Comparison of ENCODE assay signal across 13 mouse cellular contexts in the genomic region with DNA sequence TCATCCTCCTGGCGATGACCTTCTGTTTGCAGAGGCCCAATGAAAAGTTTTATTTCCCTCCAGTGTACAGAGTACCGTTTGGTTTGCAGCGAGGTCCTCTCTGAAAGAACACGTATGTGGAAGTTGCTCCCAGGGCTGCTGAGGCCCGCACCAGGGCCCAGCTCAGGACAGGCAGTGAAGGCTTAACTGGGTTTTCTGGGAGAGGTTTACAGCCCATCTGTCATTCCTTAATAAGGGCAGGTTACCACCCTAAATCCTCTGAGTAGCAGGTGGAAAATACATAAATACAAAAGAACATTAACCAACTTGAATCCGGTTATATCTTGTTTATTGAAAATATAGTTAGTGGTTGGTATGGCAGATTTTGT. TPM values are rescaled to one million over a fixed set of nuclear protein-coding genes. Genes with fewer than 3 reads are reported as not detected.
DNase-seq lines count a peak whose midpoint lies in the region; ATAC-seq and TF ChIP-seq lines count a peak whose summit lies in the region.
"Had no signal": no experiment of that assay in that cellular context is flagged by ENCODE, and none has a peak within 500 bp of the region (broad histone marks: within the 10 kb centered on the region; RNA-seq: fewer than 3 reads in every experiment).

No protein-coding gene starts in this region.

- H3K9ac ChIP-seq in heart, embryonic 11.5 days (ENCODE audit: low read depth, low read length) = no peak overlapping the region
- H3K9ac ChIP-seq in liver, adult 2 months (ENCODE audit: low read depth, low read length) = peak overlapping the region; percentile 50
- no peak overlapping the region for H3K9ac ChIP-seq in limb, embryonic 14.5 days (ENCODE audit: low read depth, low read length, severe bottlenecking)
- H3K9ac ChIP-seq in stomach, embryonic 15.5 days = no peak overlapping the region
- H3K9ac ChIP-seq: midbrain, embryonic 15.5 days had no signal

- intact Hi-C loops in heart, postnatal 25 days (cut with DNase I) = no loop called here

- H3K4me2 ChIP-seq in heart, embryonic 11.5 days = no peak overlapping the region
- no peak overlapping the region for H3K4me2 ChIP-seq in limb, embryonic 14.5 days (replicated peaks; ENCODE audit: low read depth, low read length, severe bottlenecking)
- no peak overlapping the region for H3K4me2 ChIP-seq in stomach, embryonic 15.5 days
- H3K4me2 ChIP-seq: midbrain, embryonic 15.5 days had no signal

- peaks cover 39% of the 10 kb centered on the region for H3K79me2 ChIP-seq in liver, adult 2 months (ENCODE audit: control insufficient read depth, insufficient read depth, low read length)

- ATAC-seq in heart, embryonic 11.5 days (replicated peaks; ENCODE audit: insufficient number of reproducible peaks, low FRiP score, low TSS enrichment) = no peak
- peak; percentile 47; the same call in 1 of the 2 replicates for ATAC-seq in limb, embryonic 14.5 days (ENCODE audit: low FRiP score, low read depth)
- ATAC-seq in stomach, embryonic 15.5 days (ENCODE audit: insufficient read depth, low FRiP score, low read depth) = no peak
- ATAC-seq in megakaryocyte, adult 5-6 weeks (ENCODE audit: poor library complexity, severe bottlenecking) = no peak
- ATAC-seq: midbrain, embryonic 15.5 days had no signal

- peak overlapping the region; percentile 66 for H3K27ac ChIP-seq in heart, embryonic 11.5 days (ENCODE audit: low read depth, low read length)
- peak overlapping the region; percentile 71 for H3K27ac ChIP-seq in liver, adult 2 months (replicated peaks; ENCODE audit: insufficient read depth, low read depth, low read length)
- H3K27ac ChIP-seq in limb, embryonic 14.5 days (replicated peaks; ENCODE audit: low read depth, low read length) = no peak overlapping the region
- peak overlapping the region; percentile 32; the same call in 1 of the 2 replicates for H3K27ac ChIP-seq in stomach, embryonic 15.5 days
- H3K27ac ChIP-seq: midbrain, embryonic 15.5 days had no signal

- H3K36me3 ChIP-seq in heart, embryonic 11.5 days (ENCODE audit: control insufficient read depth, insufficient read depth, low read length) = no peaks in the 10 kb centered on the region
- peaks cover 34% of the 10 kb centered on the region for H3K36me3 ChIP-seq in liver, adult 2 months (ENCODE audit: control insufficient read depth, insufficient read depth, low read length)
- no peaks in the 10 kb centered on the region for H3K36me3 ChIP-seq in limb, embryonic 14.5 days (ENCODE audit: control insufficient read depth, insufficient read depth, low read length)
- H3K36me3 ChIP-seq in stomach, embryonic 15.5 days = no peaks in the 10 kb centered on the region
- H3K36me3 ChIP-seq: midbrain, embryonic 15.5 days had no signal

- TF ChIP-seq POLR2A in liver, adult 2 months (IDR thresholded peaks at IDR 0.05; ENCODE audit: extremely low read depth, insufficient read depth, low read length) = no peak
- TF ChIP-seq POLR2A in limb, embryonic 14.5 days (IDR thresholded peaks at IDR 0.05; ENCODE audit: borderline replicate concordance, extremely low read depth, insufficient read depth, insufficient read length) = no peak

- WGBS in heart, embryonic 11.5 days (ENCODE audit: insufficient replicate concordance) = 63% methylated on average over 6 of the region's 6 CpGs
- 40% methylated on average over 6 of the region's 6 CpGs for WGBS in liver, adult 2 months
- 19% methylated on average over 6 of the region's 6 CpGs for WGBS in limb, embryonic 14.5 days
- WGBS in stomach, embryonic 15.5 days = 28% methylated on average over 6 of the region's 6 CpGs

- no peak overlapping the region for H3K4me3 ChIP-seq in heart, embryonic 11.5 days (ENCODE audit: low read depth, low read length)
- no peak overlapping the region for H3K4me3 ChIP-seq in liver, adult 2 months (ENCODE audit: insufficient read depth, low read depth, low read length)
- no peak overlapping the region for H3K4me3 ChIP-seq in limb, embryonic 14.5 days (replicated peaks; ENCODE audit: low read length)
- no peak overlapping the region for H3K4me3 ChIP-seq in stomach, embryonic 15.5 days (replicated peaks)
- H3K4me3 ChIP-seq: erythroblast, embryonic 14.5 days; midbrain, embryonic 15.5 days had no signal

- DNase-seq in heart, postnatal 25 days (ENCODE audit: low spot score) = no peak
- peak; percentile 19 for DNase-seq in liver, adult 2 months (ENCODE audit: extremely low read depth, low read depth, low spot score)
- no peak for DNase-seq in liver
- no peak for DNase-seq in limb, embryonic 14.5 days (ENCODE audit: low spot score)
- DNase-seq in gastrocnemius, postnatal 10 days = no peak
- DNase-seq: kidney, postnatal 10 days; lung, postnatal 14 days; right cerebral cortex, postnatal 4 days had no signal

- H3K27me3 ChIP-seq in heart, embryonic 11.5 days (ENCODE audit: control insufficient read depth, insufficient read depth, low read length) = no peaks in the 10 kb centered on the region
- no peaks in the 10 kb centered on the region for H3K27me3 ChIP-seq in liver, adult 2 months (ENCODE audit: control insufficient read depth, insufficient read depth, low read length)
- no peaks in the 10 kb centered on the region for H3K27me3 ChIP-seq in limb, embryonic 14.5 days (ENCODE audit: control insufficient read depth, insufficient read depth, low read length)
- H3K27me3 ChIP-seq in stomach, embryonic 15.5 days (replicated peaks) = no peaks in the 10 kb centered on the region
- H3K27me3 ChIP-seq: midbrain, embryonic 15.5 days had no signal

- no peak for TF ChIP-seq CTCF in liver, adult 2 months (IDR thresholded peaks at IDR 0.05; ENCODE audit: low read depth, low read length)

- peaks cover 33% of the 10 kb centered on the region for H3K4me1 ChIP-seq in heart, embryonic 11.5 days (ENCODE audit: control insufficient read depth, insufficient read depth, low read length)
- H3K4me1 ChIP-seq in liver, adult 2 months (ENCODE audit: control insufficient read depth, insufficient read depth, low read length) = peaks cover 39% of the 10 kb centered on the region
- H3K4me1 ChIP-seq in limb, embryonic 14.5 days (ENCODE audit: control insufficient read depth, insufficient read depth, low read length) = peaks cover 14% of the 10 kb centered on the region
- H3K4me1 ChIP-seq in stomach, embryonic 15.5 days = peaks cover 34% of the 10 kb centered on the region

- no peaks in the 10 kb centered on the region for H3K9me3 ChIP-seq in heart, embryonic 11.5 days (replicated peaks; ENCODE audit: control insufficient read depth, low read length)
- no peaks in the 10 kb centered on the region for H3K9me3 ChIP-seq in limb, embryonic 14.5 days (ENCODE audit: control insufficient read depth, low read length)
- H3K9me3 ChIP-seq in stomach, embryonic 15.5 days = no peaks in the 10 kb centered on the region
- H3K9me3 ChIP-seq: midbrain, embryonic 15.5 days had no signal

RNA-seq across cellular contexts. Expression of gene Acsl1, which starts 9.7 kb away (rescaled TPM):
- 16.4 and 20.3 TPM in 2 replicates for polyA plus RNA-seq in heart, embryonic 11.5 days (2014; fragmentation: Nextera tagmentation; extraction: Ambion mirVana)
- total RNA-seq in heart, postnatal 25 days (2021) = 100 to 1,000 TPM; 842 to 883 TPM
- 447 and 506 TPM in 2 replicates for total RNA-seq in liver, adult 2 months (2014; rRNA removed)
- polyA plus RNA-seq in liver, adult 2 months (2012; rRNA removed) = 322 and 338 TPM in 2 replicates
- polyA plus RNA-seq in limb, embryonic 14.5 days (2012; rRNA removed) = 16.9 and 20.7 TPM in 2 replicates
- 27.1 and 33.9 TPM in 2 replicates for polyA plus RNA-seq in limb, embryonic 14.5 days (2014; fragmentation: Nextera tagmentation; extraction: Ambion mirVana)
- 24.1 and 25.7 TPM in 2 replicates for polyA plus RNA-seq in stomach, embryonic 15.5 days (2015; fragmentation: Nextera tagmentation; extraction: Ambion mirVana)
- 51.0 and 67.3 TPM in 2 replicates for total RNA-seq in megakaryocyte, adult 5-6 weeks (2015)
- total RNA-seq in megakaryocyte, adult 5-6 weeks (2017) = 97.1 and 125 TPM in 2 replicates
- 100 to 1,000 TPM; 230 to 244 TPM for total RNA-seq in gastrocnemius, postnatal 10 days (2021)
